Mouse (Mus musculus): ENCODE data around the gene 4930572O03Rik.
"Not testable (repeated sequence)": the region's sequence is repeated elsewhere in the genome, so short reads cannot be mapped to it uniquely, and the experiment has no call there.

GRCm38 (mm10) chr5:15678907-15679306, 22.0 kb upstream of the 4930572O03Rik start:
- not testable (repeated sequence) for TF ChIP-seq CTCF (conservative IDR thresholded peaks at IDR 0.05; ENCODE audit: low read length); NANOG (IDR thresholded peaks at IDR 0.05; ENCODE audit: borderline replicate concordance, low read length); POU5F1 (IDR thresholded peaks at IDR 0.05; ENCODE audit: borderline replicate concordance, low read length)
